Mouse (Mus musculus) midbrain, embryonic 11.5 days (tissue): ENCODE results near the gene Dpt. TPM values are rescaled to one million over a fixed set of nuclear protein-coding genes. Genes with fewer than 3 reads are reported as not detected.

ENCODE experiments used
- ATAC-seq: fragments of 200-750 bp; cut with Nextera tagmentation; 2 replicates; pipeline ENCODE4 v1.8.0; 2017; ENCODE audit warnings: moderate TSS enrichment, moderate library complexity; ENCODE audit not compliant: low FRiP score
- DNase-seq: peaks from one replicate; pipeline ENCODE4 v3.0.0; 2015; ENCODE audit warnings: low spot score; ENCODE audit errors: missing footprints
- H3K27ac ChIP-seq: fragments of 300-500 bp; sonication (generic); 2 replicates; pipeline ENCODE4 v1.5.1; 2014; ENCODE audit warnings: low read depth, low read length
- H3K27me3 ChIP-seq: fragments of 300-500 bp; sonication (generic); 2 replicates; pipeline ENCODE4 v1.6.1; 2014; ENCODE audit warnings: mild to moderate bottlenecking, low read length, moderate library complexity, mixed read lengths; ENCODE audit not compliant: control insufficient read depth, insufficient read depth
- H3K36me3 ChIP-seq: fragments of 300-500 bp; sonication (generic); 2 replicates; pipeline ENCODE4 v1.6.1; 2014; ENCODE audit warnings: mild to moderate bottlenecking, low read length, moderate library complexity, mixed read lengths; ENCODE audit not compliant: control insufficient read depth, insufficient read depth
- H3K4me1 ChIP-seq: fragments of 300-500 bp; sonication (generic); 2 replicates; pipeline ENCODE4 v1.6.1; 2014; ENCODE audit warnings: low read length; ENCODE audit not compliant: control insufficient read depth, insufficient read depth
- H3K4me2 ChIP-seq: fragments of 300-500 bp; sonication (generic); 2 replicates; pipeline ENCODE4 v1.6.1; 2014; ENCODE audit warnings: mild to moderate bottlenecking, moderate library complexity
- H3K4me3 ChIP-seq: fragments of 300-500 bp; sonication (generic); 2 replicates; pipeline ENCODE4 v1.5.1; 2014; ENCODE audit warnings: low read depth, low read length
- H3K9ac ChIP-seq: fragments of 300-500 bp; sonication (generic); 2 replicates; pipeline ENCODE4 v1.6.1; 2014; ENCODE audit warnings: low read length
- H3K9me3 ChIP-seq: fragments of 300-500 bp; sonication (generic); 2 replicates; pipeline ENCODE4 v1.6.1; 2016; ENCODE audit warnings: low read length; ENCODE audit not compliant: control insufficient read depth
- WGBS: fragments of 180-500 bp; shearing (Covaris S2); extraction: QIAGEN DNeasy Blood & Tissue Kit; methylation state at CpG from one replicate; pipeline ENCODE4 v1.1.7; 2014; 5-methylcytosine and 5-hydroxymethylcytosine counted together
- polyA plus RNA-seq: library from polyadenylated mRNA; unstranded; fragments of >200 nt; fragmentation: Nextera tagmentation; extraction: Ambion mirVana; gene quantifications from 2 replicates; pipeline ENCODE4 v1.2.1, GENCODE M21; 2014

Dpt gene
- polyA plus RNA-seq, 1 experiment from 2014 or later = not detected

- H3K27ac ChIP-seq = no peak overlapping the region
- no peaks in the 10 kb centered on the region for H3K4me1 ChIP-seq
- H3K4me2 ChIP-seq = no peak overlapping the region
- no peak for ATAC-seq
- H3K9me3 ChIP-seq = no peaks in the 10 kb centered on the region
- H3K36me3 ChIP-seq = no peaks in the 10 kb centered on the region
- H3K27me3 ChIP-seq = no peaks in the 10 kb centered on the region
- no peak overlapping the region for H3K9ac ChIP-seq
- no peak for DNase-seq
- H3K4me3 ChIP-seq = no peak overlapping the region
- 81% methylated on average over 10 of the region's 10 CpGs for WGBS
These were observed 8.4 kb downstream of the Dpt start for GRCm38 (mm10) chr1:164804751-164805435.

DNA sequence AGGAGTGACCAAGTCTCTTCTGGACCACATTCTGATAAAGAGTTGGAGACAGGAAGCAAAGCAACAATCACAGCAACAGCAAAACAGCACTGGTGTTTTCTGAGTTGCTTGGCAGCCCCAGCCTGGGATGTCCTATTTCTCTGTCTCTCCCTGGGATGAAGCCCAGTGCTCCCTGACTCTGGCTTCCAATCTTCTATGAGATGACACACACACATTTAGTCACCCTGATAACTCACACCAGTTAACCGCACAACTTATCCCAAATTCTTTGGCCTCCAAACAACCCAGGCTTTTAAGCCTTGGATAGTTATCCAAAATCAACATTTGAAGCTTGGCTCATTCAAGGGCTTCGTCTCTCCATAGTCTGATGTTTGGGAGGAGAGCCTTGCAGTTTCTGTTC is 12.9 kb downstream of the Dpt start:
- Histone ChIP-seq H3K9me3 (no peaks in the 10 kb centered on the region), H3K36me3 (no peaks in the 10 kb centered on the region), H3K4me3 (no peak overlapping the region), H3K4me1 (no peaks in the 10 kb centered on the region), H3K9ac (no peak overlapping the region), H3K27me3 (no peaks in the 10 kb centered on the region), H3K4me2 (no peak overlapping the region), H3K27ac (no peak overlapping the region)
- ATAC-seq (no peak), DNase-seq (no peak)
- WGBS = 93% methylated on average over 2 of the region's 2 CpGs

DNA sequence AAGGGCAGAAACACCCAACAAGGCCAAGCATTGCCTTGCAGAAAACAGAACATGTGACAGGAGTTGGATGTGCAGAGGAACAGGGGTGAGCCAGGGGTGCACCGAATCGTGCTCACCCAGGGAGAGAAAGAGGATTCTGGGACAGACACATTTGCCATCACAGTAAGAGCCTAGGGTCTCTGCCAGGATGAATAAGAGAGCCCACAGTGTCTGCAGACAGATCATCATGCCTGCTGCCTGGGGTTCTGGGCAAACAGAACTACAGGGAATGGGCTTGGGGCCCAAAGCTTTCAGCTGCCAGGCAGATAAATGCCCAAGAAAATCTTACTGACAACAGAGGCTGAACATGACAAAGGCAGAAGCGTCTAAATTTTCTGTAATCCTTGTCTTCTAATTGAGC is 14.9 kb downstream of the Dpt start:
- no peak overlapping the region for H3K4me2 ChIP-seq
- no peak overlapping the region for H3K9ac ChIP-seq
- H3K27me3 ChIP-seq = no peaks in the 10 kb centered on the region
- H3K9me3 ChIP-seq = no peaks in the 10 kb centered on the region
- no peak for DNase-seq
- H3K36me3 ChIP-seq = no peaks in the 10 kb centered on the region
- WGBS = 91% methylated on average over 3 of the region's 3 CpGs
- no peak for ATAC-seq
- no peaks in the 10 kb centered on the region for H3K4me1 ChIP-seq
- no peak overlapping the region for H3K27ac ChIP-seq
- H3K4me3 ChIP-seq = no peak overlapping the region

DNA sequence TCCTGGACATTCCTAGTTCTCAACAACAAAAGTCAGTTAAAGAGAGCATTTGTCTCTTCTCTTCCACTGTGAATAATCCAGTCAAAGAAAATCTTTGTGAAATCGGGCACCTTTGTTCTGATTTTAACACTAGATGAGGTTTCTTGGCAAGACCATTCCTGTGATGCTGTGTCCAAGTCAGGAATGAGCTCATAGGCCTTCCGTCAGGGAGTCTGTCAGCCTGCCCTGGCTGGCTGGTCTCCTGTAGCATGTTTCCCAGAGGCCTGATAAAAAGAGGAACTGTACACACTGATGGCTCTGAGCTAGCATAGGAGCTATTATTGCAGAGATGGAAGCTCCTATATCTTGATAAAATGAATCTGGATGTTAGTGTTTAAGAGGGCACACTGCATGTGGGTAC is 17.8 kb downstream of the Dpt start:
- no peak for ATAC-seq
- no peaks in the 10 kb centered on the region for H3K27me3 ChIP-seq
- H3K4me1 ChIP-seq = no peaks in the 10 kb centered on the region
- no peaks in the 10 kb centered on the region for H3K36me3 ChIP-seq
- H3K9ac ChIP-seq = no peak overlapping the region
- DNase-seq = no peak
- 65% methylated on average over 2 of the region's 2 CpGs for WGBS
- no peak overlapping the region for H3K4me3 ChIP-seq
- H3K9me3 ChIP-seq = no peaks in the 10 kb centered on the region
- H3K4me2 ChIP-seq = no peak overlapping the region
- H3K27ac ChIP-seq = no peak overlapping the region

- Histone ChIP-seq H3K9ac (no peak overlapping the region), H3K4me2 (no peak overlapping the region), H3K4me3 (no peak overlapping the region), H3K27me3 (no peaks in the 10 kb centered on the region), H3K27ac (no peak overlapping the region), H3K4me1 (no peaks in the 10 kb centered on the region), H3K9me3 (no peaks in the 10 kb centered on the region), H3K36me3 (no peaks in the 10 kb centered on the region)
- ATAC-seq (no peak), DNase-seq (peak; percentile 35)
- 82% methylated on average over 5 of the region's 5 CpGs for WGBS
These were observed 18.9 kb downstream of the Dpt start for GRCm38 (mm10) chr1:164815330-164815729.

DNA sequence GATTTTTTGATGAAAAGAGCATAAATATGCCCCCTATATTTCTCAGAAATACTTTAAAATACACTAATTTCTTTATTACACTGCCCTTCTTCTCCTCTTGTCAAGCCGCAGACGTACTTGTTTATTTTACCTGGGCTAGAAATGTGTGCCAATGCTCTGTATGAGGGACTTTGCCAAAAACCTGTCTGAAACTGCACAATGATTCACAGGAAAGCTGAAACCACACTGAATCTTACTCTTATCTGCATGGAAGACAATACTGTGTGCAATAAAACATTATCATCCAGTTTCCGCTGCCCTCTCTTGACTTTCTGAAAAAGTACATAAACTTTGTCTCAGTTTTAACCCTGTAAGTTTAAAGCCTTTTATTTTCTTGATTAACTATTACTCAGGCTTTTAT is 20.9 kb downstream of the Dpt start:
- ATAC-seq (no peak), DNase-seq (no peak)
- 94% methylated on average over 3 of the region's 3 CpGs for WGBS
- no peak overlapping the region for H3K9ac ChIP-seq
- H3K9me3 ChIP-seq = no peaks in the 10 kb centered on the region
- H3K4me3 ChIP-seq = no peak overlapping the region
- H3K27me3 ChIP-seq = no peaks in the 10 kb centered on the region
- no peak overlapping the region for H3K4me2 ChIP-seq
- H3K4me1 ChIP-seq = no peaks in the 10 kb centered on the region
- no peaks in the 10 kb centered on the region for H3K36me3 ChIP-seq
- no peak overlapping the region for H3K27ac ChIP-seq

- Histone ChIP-seq H3K4me3 (no peak overlapping the region), H3K9ac (no peak overlapping the region), H3K4me1 (no peaks in the 10 kb centered on the region), H3K27ac (no peak overlapping the region), H3K27me3 (no peaks in the 10 kb centered on the region), H3K4me2 (no peak overlapping the region), H3K9me3 (no peaks in the 10 kb centered on the region), H3K36me3 (no peaks in the 10 kb centered on the region)
- ATAC-seq (0 out of 2 replicates have a peak, but pooled peaks have one; percentile 33), DNase-seq (peak; percentile 64)
- WGBS = 94% methylated on average over 1 of the region's 1 CpGs
These were observed 24.9 kb downstream of the Dpt start for GRCm38 (mm10) chr1:164821307-164821706.

GRCm38 (mm10) chr1:164821821-164822220 is 25.4 kb downstream of the Dpt start:
- H3K4me2 ChIP-seq = no peak overlapping the region
- no peaks in the 10 kb centered on the region for H3K9me3 ChIP-seq
- no peak overlapping the region for H3K9ac ChIP-seq
- DNase-seq (peak; percentile 73), ATAC-seq (no peak; the same call in 1 of the 2 replicates)
- H3K36me3 ChIP-seq = no peaks in the 10 kb centered on the region
- no peak overlapping the region for H3K4me3 ChIP-seq
- no peaks in the 10 kb centered on the region for H3K4me1 ChIP-seq
- no peaks in the 10 kb centered on the region for H3K27me3 ChIP-seq
- WGBS = 78% methylated on average over 3 of the region's 3 CpGs
- H3K27ac ChIP-seq = no peak overlapping the region

- Histone ChIP-seq H3K4me1 (no peaks in the 10 kb centered on the region), H3K4me2 (no peak overlapping the region), H3K27me3 (no peaks in the 10 kb centered on the region), H3K9me3 (no peaks in the 10 kb centered on the region), H3K36me3 (no peaks in the 10 kb centered on the region), H3K9ac (no peak overlapping the region), H3K4me3 (no peak overlapping the region), H3K27ac (no peak overlapping the region)
- WGBS = 57% methylated on average over 4 of the region's 4 CpGs
- DNase-seq = no peak
- ATAC-seq = no peak
These were observed 25.8 kb downstream of the Dpt start for GRCm38 (mm10) chr1:164822268-164822667.
